20 mouse cellular contexts compared by ENCODE assay signal in genomic region chr4:72383729-72384128, GRCm38 (mm10).
DNase-seq lines count a peak whose midpoint lies in the region; ATAC-seq and TF ChIP-seq lines count a peak whose summit lies in the region.
"Had no signal": no experiment of that assay in that cellular context is flagged by ENCODE, and none has a peak within 500 bp of the region (broad histone marks: within the 10 kb centered on the region; RNA-seq: fewer than 3 reads in every experiment).

No protein-coding gene starts in this region.

- no peaks in the 10 kb centered on the region for H3K36me3 ChIP-seq in forebrain, embryonic 12.5 days (replicated peaks)
- H3K36me3 ChIP-seq in forebrain, embryonic 16.5 days (ENCODE audit: control insufficient read depth, insufficient read depth), result no peaks in the 10 kb centered on the region
- no peaks in the 10 kb centered on the region for H3K36me3 ChIP-seq in kidney, postnatal 0 days (ENCODE audit: insufficient read depth, low read length)
- no peaks in the 10 kb centered on the region for H3K36me3 ChIP-seq in midbrain, embryonic 11.5 days (ENCODE audit: control insufficient read depth, insufficient read depth, low read length)
- H3K36me3 ChIP-seq in midbrain, embryonic 15.5 days (replicated peaks), result no peaks in the 10 kb centered on the region
- H3K36me3 ChIP-seq: embryonic facial prominence, embryonic 12.5 days; heart, embryonic 13.5 days had no signal

- no peak for ATAC-seq in forebrain, embryonic 12.5 days (ENCODE audit: low FRiP score)
- no peak for ATAC-seq in forebrain, embryonic 16.5 days
- no peak for ATAC-seq in kidney, postnatal 0 days (replicated peaks; ENCODE audit: low FRiP score, low read depth)
- ATAC-seq in midbrain, embryonic 11.5 days (ENCODE audit: low FRiP score), result no peak
- ATAC-seq in midbrain, embryonic 15.5 days (replicated peaks), result no peak
- ATAC-seq: activated CD4-positive, CD25-positive, alpha-beta regulatory T cell, adult 4 months; intestine, postnatal 0 days; Patski had no signal

- no peak overlapping the region for H3K9ac ChIP-seq in forebrain, embryonic 12.5 days
- no peak overlapping the region for H3K9ac ChIP-seq in forebrain, embryonic 16.5 days (replicated peaks; ENCODE audit: low read depth, low read length)
- H3K9ac ChIP-seq in kidney, postnatal 0 days (ENCODE audit: low read depth, low read length), result no peak overlapping the region
- H3K9ac ChIP-seq in midbrain, embryonic 11.5 days (ENCODE audit: low read length), result no peak overlapping the region
- H3K9ac ChIP-seq in midbrain, embryonic 15.5 days, result no peak overlapping the region
- H3K9ac ChIP-seq: embryonic facial prominence, embryonic 12.5 days; forebrain, embryonic 13.5 days; heart, embryonic 13.5 days; hindbrain, embryonic 14.5 days had no signal

- peak overlapping the region; percentile 31; the same call in 1 of the 2 replicates for H3K27ac ChIP-seq in forebrain, embryonic 12.5 days
- no peak overlapping the region for H3K27ac ChIP-seq in forebrain, embryonic 16.5 days (ENCODE audit: low read length)
- H3K27ac ChIP-seq in kidney, postnatal 0 days, result no peak overlapping the region
- H3K27ac ChIP-seq in midbrain, embryonic 11.5 days (ENCODE audit: low read depth, low read length), result no peak overlapping the region; the same call in 1 of the 2 replicates
- H3K27ac ChIP-seq in midbrain, embryonic 15.5 days, result peak overlapping the region; percentile 56; the same call in 1 of the 2 replicates
- H3K27ac ChIP-seq: embryonic facial prominence, embryonic 12.5 days; heart, embryonic 13.5 days; hindbrain, embryonic 14.5 days had no signal

- peaks cover 49% of the 10 kb centered on the region for H3K4me1 ChIP-seq in forebrain, embryonic 12.5 days
- peaks cover 37% of the 10 kb centered on the region for H3K4me1 ChIP-seq in forebrain, embryonic 16.5 days (replicated peaks; ENCODE audit: control insufficient read depth, insufficient read depth, low read length)
- peaks cover 12% of the 10 kb centered on the region; the same call in 1 of the 2 replicates for H3K4me1 ChIP-seq in kidney, postnatal 0 days (replicated peaks; ENCODE audit: insufficient read depth, low read length)
- peaks cover 38% of the 10 kb centered on the region for H3K4me1 ChIP-seq in midbrain, embryonic 11.5 days (ENCODE audit: control insufficient read depth, insufficient read depth, low read length)
- H3K4me1 ChIP-seq in midbrain, embryonic 15.5 days, result peaks cover 52% of the 10 kb centered on the region

- no peak overlapping the region for H3K4me3 ChIP-seq in forebrain, embryonic 12.5 days (replicated peaks)
- no peak overlapping the region for H3K4me3 ChIP-seq in forebrain, embryonic 16.5 days (replicated peaks; ENCODE audit: low read length)
- H3K4me3 ChIP-seq in kidney, postnatal 0 days (replicated peaks; ENCODE audit: low read depth, low read length), result no peak overlapping the region
- no peak overlapping the region for H3K4me3 ChIP-seq in midbrain, embryonic 11.5 days (ENCODE audit: low read depth, low read length)
- no peak overlapping the region for H3K4me3 ChIP-seq in midbrain, embryonic 15.5 days
- H3K4me3 ChIP-seq: embryonic facial prominence, embryonic 12.5 days; heart, embryonic 13.5 days had no signal

- peaks cover 35% of the 10 kb centered on the region for H3K27me3 ChIP-seq in forebrain, embryonic 12.5 days
- H3K27me3 ChIP-seq in forebrain, embryonic 16.5 days (replicated peaks; ENCODE audit: control insufficient read depth, insufficient read depth, low read length), result peaks cover 8% of the 10 kb centered on the region
- H3K27me3 ChIP-seq in kidney, postnatal 0 days (ENCODE audit: insufficient read depth, low read length), result no peaks in the 10 kb centered on the region
- H3K27me3 ChIP-seq in midbrain, embryonic 11.5 days (ENCODE audit: control insufficient read depth, insufficient read depth, low read length), result no peaks in the 10 kb centered on the region
- no peaks in the 10 kb centered on the region; the same call in 1 of the 2 replicates for H3K27me3 ChIP-seq in midbrain, embryonic 15.5 days (replicated peaks)
- H3K27me3 ChIP-seq: CH12.LX; embryonic facial prominence, embryonic 12.5 days; Patski had no signal

- no peak for TF ChIP-seq CTCF in kidney, postnatal 0 days (IDR thresholded peaks at IDR 0.05; ENCODE audit: low read depth)

- peak; percentile 44 for DNase-seq in kidney, postnatal 0 days (ENCODE audit: low spot score)
- DNase-seq in kidney, postnatal 4 days, result no peak
- DNase-seq in midbrain, embryonic 11.5 days (ENCODE audit: low spot score, missing footprints), result peak; percentile 82
- DNase-seq in urinary bladder, postnatal 10 days (ENCODE audit: low spot score), result no peak
- DNase-seq: adrenal gland, postnatal 25 days; cerebellum, adult 8-10 months; cerebellum, postnatal 25 days; gastrocnemius, postnatal 25 days; heart, postnatal 36 days had no signal

- 39% methylated on average over 2 of the region's 2 CpGs for WGBS in forebrain, embryonic 12.5 days
- 22% methylated on average over 2 of the region's 2 CpGs for WGBS in forebrain, embryonic 16.5 days
- 38% methylated on average over 2 of the region's 2 CpGs for WGBS in kidney, postnatal 0 days
- WGBS in midbrain, embryonic 11.5 days, result 36% methylated on average over 2 of the region's 2 CpGs
- WGBS in midbrain, embryonic 15.5 days, result 27% methylated on average over 2 of the region's 2 CpGs

- no peaks in the 10 kb centered on the region for H3K9me3 ChIP-seq in forebrain, embryonic 12.5 days
- H3K9me3 ChIP-seq in forebrain, embryonic 16.5 days (ENCODE audit: control insufficient read depth, low read length), result no peaks in the 10 kb centered on the region
- H3K9me3 ChIP-seq in kidney, postnatal 0 days (replicated peaks; ENCODE audit: low read length), result no peaks in the 10 kb centered on the region
- no peaks in the 10 kb centered on the region for H3K9me3 ChIP-seq in midbrain, embryonic 11.5 days (ENCODE audit: control insufficient read depth, low read length)
- no peaks in the 10 kb centered on the region for H3K9me3 ChIP-seq in midbrain, embryonic 15.5 days
- H3K9me3 ChIP-seq: embryonic facial prominence, embryonic 12.5 days; forebrain, embryonic 13.5 days; heart, embryonic 13.5 days had no signal

- H3K4me2 ChIP-seq in forebrain, embryonic 12.5 days, result no peak overlapping the region
- H3K4me2 ChIP-seq in forebrain, embryonic 16.5 days (ENCODE audit: low read length), result no peak overlapping the region
- no peak overlapping the region for H3K4me2 ChIP-seq in kidney, postnatal 0 days (ENCODE audit: low read length)
- H3K4me2 ChIP-seq in midbrain, embryonic 11.5 days, result no peak overlapping the region
- H3K4me2 ChIP-seq in midbrain, embryonic 15.5 days, result no peak overlapping the region
- H3K4me2 ChIP-seq: embryonic facial prominence, embryonic 12.5 days; heart, embryonic 13.5 days had no signal

Comparison
In these comparisons a context has a peak if more than half of its experiments do, and no peak if none do; other contexts are left out.
1. H3K27ac ChIP-seq: peak in forebrain, embryonic 12.5 days (single experiment) and midbrain, embryonic 15.5 days (single experiment); none in forebrain, embryonic 16.5 days (single experiment), kidney, postnatal 0 days (single experiment) and midbrain, embryonic 11.5 days (single experiment).
2. DNase-seq: peak in kidney, postnatal 0 days (single experiment) and midbrain, embryonic 11.5 days (single experiment); none in kidney, postnatal 4 days (0 of 2) and urinary bladder, postnatal 10 days (single experiment).